Mouse (Mus musculus) cortical plate, adult 2 months (tissue): ENCODE results near the gene Arhgap5. TPM values are rescaled to one million over a fixed set of nuclear protein-coding genes. Genes with fewer than 3 reads are reported as not detected.
A peak's percentile ranks its signal among the peaks of the same experiment; 100 is the strongest.

ENCODE experiments used
- H3K27ac ChIP-seq: fragments of 200-500 bp; 2 replicates; pipeline ENCODE4 v1.5.1; 2012; ENCODE audit warnings: low read length, control low read depth, inconsistent platforms; ENCODE audit not compliant: insufficient read depth
- H3K4me1 ChIP-seq: fragments of 200-500 bp; 2 replicates; pipeline ENCODE4 v1.6.1; 2011; ENCODE audit warnings: low read length; ENCODE audit not compliant: control insufficient read depth, insufficient read depth
- H3K4me3 ChIP-seq: fragments of 200-500 bp; 2 replicates; pipeline ENCODE4 v1.5.1; 2011; ENCODE audit warnings: mild to moderate bottlenecking, low read length, control low read depth; ENCODE audit not compliant: insufficient read depth
- CTCF ChIP-seq: fragments of 200-500 bp; IDR thresholded peaks from 2 replicates; pipeline ENCODE4 v1.5.1; 2011; ENCODE audit warnings: mild to moderate bottlenecking, control low read depth, low read length; ENCODE audit not compliant: insufficient read depth; ENCODE audit errors: extremely low read depth
- POLR2A ChIP-seq: fragments of 200-500 bp; IDR thresholded peaks from 2 replicates; pipeline ENCODE4 v1.6.1; 2011; ENCODE audit warnings: mild to moderate bottlenecking, low read length, control low read depth; ENCODE audit not compliant: insufficient read depth; ENCODE audit errors: extremely low read depth
- polyA plus RNA-seq: library from polyadenylated mRNA; depleted of rRNA; stranded (reverse); fragments of >200 nt; gene quantifications from 2 replicates; pipeline ENCODE4 v1.2.3, GENCODE M21; 2012

Gene Arhgap5
- polyA plus RNA-seq, 1 experiment = 52.6 TPM

DNA sequence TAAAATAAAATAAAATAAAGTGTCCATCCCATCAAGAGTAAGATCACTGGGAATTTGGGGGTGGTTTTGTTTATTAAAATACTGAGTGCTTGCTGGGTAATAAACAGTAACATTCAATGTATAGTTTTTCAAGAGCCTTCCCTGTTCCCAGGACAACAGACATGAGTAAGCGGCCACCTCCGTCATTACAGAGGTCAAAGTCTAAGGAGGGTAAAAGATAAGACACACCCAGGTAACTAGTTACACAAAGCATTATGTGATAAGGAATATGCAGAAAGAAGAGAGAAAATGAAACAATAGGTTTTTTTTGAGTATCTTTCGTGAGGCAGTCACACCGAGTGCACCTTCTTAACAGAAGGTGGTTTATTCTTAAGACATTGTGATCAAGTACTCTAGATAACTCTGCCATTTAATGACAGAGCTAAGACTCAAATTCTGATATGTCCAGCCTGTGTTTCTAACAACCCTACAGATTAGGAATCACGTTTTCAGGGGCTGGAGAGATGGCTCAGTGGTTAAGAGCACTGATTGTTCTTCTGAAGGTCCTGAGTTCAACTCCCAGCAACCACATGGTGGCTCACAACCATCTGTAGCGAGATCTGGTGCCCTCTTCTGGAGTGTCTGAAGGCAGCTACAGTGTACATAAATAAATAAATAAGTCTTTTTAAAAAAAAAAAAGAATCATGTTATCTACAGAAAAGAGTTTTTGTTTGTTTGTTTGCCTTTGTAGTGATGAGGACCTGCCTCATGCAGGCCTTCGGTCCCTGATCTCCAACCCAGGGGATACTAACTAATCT is 91.8 kb downstream of the Arhgap5 start:
- H3K27ac ChIP-seq = no peak overlapping the region
- no peaks in the 10 kb centered on the region for H3K4me1 ChIP-seq
- no peak overlapping the region for H3K4me3 ChIP-seq
- no peak for TF ChIP-seq CTCF
- TF ChIP-seq POLR2A = no peak

DNA sequence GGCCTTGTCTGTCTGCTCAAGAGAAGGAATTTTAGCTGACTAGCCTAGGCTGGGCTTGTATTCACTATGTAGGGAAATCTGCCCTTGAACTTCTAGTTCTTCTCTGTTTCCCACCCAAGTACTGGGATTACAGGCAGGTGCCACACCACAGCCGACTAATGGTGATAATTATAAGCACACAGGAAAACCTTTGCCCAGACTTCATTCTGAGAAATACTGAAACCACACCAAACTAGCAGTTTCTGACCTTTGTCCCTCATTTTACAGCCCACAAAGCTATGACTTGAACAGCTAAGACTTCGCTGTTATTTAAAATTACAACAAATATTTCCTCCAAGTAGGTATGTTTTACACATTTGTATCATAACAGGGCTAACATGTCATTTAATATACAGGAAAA is 98.7 kb downstream of the Arhgap5 start:
- no peaks in the 10 kb centered on the region; the same call in 1 of the 2 replicates for H3K4me1 ChIP-seq
- TF ChIP-seq CTCF (no peak), POLR2A (no peak)
- no peak overlapping the region for H3K27ac ChIP-seq
- H3K4me3 ChIP-seq = peak overlapping the region; percentile 73

DNA sequence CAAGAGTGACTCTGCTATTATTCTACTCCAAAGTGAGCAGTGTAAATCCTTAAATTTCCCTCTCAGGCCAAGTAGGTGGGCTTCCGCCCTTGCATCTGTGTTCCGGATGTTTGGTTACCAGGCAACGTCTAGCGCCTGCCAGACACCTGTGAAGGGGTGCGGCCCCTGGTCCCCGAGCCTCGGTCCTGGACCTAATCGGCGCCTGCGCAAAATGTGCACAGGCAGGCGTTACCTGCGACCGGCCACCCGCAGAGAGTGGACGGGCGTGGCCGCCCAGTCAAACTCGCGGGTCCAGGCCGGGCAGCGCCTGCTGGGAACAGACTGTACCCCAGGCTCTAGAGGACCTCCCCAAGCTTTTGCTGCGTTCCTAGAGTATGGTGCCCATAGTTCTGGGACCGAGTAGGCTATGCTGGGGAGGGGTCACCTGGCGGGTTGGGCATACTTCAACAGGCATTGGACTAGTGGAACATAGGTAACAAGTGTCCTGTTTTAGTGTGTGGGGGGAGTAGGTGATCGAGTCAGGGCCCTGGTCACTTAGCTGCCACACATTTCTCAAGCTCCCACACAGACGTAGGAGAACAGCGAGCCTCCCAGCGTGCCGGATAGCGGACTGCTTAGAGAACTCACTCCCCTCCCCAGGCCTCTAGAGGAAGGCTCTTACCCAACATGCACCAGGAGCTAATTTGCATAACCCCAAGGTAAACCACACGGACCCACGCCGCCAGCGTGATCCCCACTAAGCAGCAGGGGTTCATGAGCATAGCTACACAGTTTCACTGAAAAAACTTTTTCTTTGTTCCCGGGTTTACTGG is 99.3 kb downstream of the Arhgap5 start:
- TF ChIP-seq CTCF (no peak), POLR2A (peak; percentile 95)
- peak overlapping the region; percentile 73 for H3K4me3 ChIP-seq

DNA sequence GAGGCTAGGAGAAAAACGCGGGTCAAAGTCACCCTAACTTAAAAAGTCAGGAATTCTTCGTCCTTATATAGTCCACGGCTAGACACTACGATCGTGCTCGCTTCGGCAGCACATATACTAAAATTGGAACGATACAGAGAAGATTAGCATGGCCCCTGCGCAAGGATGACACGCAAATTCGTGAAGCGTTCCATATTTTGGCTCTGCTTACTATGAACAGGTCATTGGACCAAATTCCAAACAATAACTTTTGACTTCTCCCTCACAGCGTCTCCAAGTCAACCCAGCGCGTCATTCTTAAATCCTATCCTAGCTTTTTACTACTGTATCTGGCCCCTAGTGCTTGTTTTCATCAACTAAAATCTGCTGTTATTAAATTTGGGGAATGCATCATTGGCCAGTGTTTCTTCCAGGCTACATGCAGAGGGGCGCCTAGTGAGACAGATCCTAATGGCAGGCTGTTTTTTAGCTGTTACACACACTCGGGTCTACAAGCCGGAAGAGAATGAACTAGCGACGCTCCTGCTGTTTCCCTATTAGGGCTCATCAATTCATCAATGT is 100.0 kb downstream of the Arhgap5 start:
- H3K27ac ChIP-seq = peak overlapping the region; percentile 98
- H3K4me3 ChIP-seq = peak overlapping the region; percentile 73
- TF ChIP-seq POLR2A (no peak), CTCF (no peak)
- no peaks in the 10 kb centered on the region; the same call in 1 of the 2 replicates for H3K4me1 ChIP-seq

More for the DNA sequence above, 99.3 kb downstream of the Arhgap5 start:
- Histone ChIP-seq H3K4me1 (no peaks in the 10 kb centered on the region; the same call in 1 of the 2 replicates), H3K27ac (peak overlapping the region; percentile 98)

DNA sequence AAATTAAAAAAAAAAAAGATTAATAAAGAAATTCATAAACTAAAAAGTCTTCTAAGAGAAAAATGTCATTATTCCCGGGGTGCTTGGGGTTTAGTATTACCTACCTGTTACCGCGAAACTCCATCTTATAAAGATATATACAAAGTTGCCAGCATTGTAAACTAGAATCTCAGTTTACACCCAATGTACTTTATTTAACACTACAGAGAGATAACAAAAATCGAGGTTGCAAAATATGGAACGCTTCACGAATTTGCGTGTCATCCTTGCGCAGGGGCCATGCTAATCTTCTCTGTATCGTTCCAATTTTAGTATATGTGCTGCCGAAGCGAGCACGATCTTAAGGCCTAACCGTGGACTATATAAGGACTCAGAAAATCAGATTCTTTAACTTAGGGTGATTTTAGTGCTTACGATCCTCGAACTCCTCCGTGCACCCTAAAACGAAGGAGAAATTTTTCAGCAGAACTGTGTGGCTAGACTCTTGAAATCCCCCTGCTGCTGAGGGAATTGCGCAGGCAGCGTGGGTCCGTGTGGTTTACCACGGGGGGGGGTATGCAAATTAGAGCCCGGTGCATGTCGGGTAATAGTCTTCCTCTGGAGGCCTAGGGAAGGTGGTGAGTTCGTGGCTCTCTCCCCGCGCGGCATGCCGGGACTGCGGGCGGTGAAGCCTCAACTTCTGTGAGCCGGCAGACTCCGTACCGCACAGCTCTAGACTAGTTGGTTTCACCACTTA is 100.7 kb downstream of the Arhgap5 start:
- H3K4me1 ChIP-seq = no peaks in the 10 kb centered on the region; the same call in 1 of the 2 replicates
- peak overlapping the region; percentile 87 for H3K27ac ChIP-seq
- TF ChIP-seq CTCF (no peak), POLR2A (peak; percentile 72; the same call in 1 of the 2 replicates)
- peak overlapping the region; percentile 73 for H3K4me3 ChIP-seq

DNA sequence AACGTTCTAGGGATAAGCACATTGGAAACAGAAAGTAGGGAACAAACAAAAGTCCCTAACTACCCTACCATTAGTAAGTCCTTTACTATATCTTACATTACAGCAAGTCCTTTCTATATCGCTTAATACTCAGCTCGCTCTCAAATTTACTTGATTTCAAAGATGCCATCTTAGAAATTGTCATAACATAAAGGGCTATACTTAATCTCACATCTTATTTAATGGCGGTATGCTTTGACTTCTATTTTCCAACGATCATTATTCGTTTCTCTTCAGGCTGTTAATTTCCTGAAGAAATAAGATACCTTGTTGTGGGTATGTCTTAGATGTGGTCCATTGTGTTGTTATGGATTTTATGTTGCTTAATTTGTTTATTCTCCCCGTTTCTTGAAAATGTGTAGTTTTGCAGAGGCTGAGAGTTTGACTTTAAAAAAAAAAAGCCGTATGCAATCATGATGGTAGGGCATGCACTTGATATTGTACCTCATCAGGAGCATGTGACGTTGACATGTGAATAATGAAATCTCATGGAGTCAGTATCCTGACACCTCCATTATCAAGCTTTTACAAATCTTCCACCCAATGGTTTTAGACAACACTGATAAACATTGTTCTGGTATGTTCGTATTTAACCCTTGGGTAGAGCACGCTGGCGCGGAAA is 101.3 kb downstream of the Arhgap5 start:
- Histone ChIP-seq H3K27ac (no peak overlapping the region), H3K4me1 (no peaks in the 10 kb centered on the region; the same call in 1 of the 2 replicates), H3K4me3 (peak overlapping the region; percentile 73)
- TF ChIP-seq POLR2A (no peak), CTCF (no peak)

DNA sequence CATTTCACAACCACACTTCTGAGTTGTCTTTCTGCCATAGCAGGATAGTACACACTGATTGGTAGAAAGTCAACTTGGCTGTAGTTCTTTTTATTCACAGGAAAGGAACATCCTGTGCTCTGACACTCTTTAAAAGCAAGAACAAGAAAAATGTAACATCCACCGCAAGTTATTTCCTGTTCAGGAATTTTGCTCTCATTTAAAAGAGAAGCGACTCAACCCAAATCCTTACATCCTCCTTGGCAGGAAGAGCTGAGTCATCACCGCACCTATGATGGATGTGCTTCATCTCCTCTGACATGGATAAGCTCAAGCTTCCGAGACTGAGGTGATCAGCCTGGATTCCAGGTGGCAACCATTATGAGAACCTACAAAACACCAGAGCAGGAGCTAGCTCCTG is 103.6 kb downstream of the Arhgap5 start:
- TF ChIP-seq POLR2A (no peak), CTCF (no peak)
- no peak overlapping the region for H3K4me3 ChIP-seq
- H3K4me1 ChIP-seq = no peaks in the 10 kb centered on the region; the same call in 1 of the 2 replicates
- H3K27ac ChIP-seq = no peak overlapping the region

DNA sequence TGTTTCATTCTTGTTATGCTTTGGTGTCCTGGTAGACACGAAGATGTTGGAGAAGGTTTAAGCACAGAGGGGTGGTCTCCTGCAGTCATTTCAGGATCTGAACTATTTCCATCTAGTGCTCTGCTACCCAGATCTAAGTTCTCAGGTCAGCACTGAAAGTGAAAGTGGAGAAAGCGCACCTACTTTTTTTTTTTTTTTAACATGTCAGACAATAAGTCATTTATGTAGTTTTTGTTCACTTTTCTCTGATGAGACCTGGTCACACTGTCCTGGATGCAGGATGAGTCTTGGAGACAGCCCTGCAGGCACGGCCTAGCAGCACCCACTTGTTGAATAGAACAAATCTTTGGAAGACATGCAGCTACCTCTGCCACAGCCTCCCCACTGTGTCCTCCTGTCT is 111.9 kb downstream of the Arhgap5 start:
- no peak overlapping the region for H3K4me3 ChIP-seq
- H3K4me1 ChIP-seq = no peaks in the 10 kb centered on the region
- TF ChIP-seq CTCF (no peak), POLR2A (no peak)
- H3K27ac ChIP-seq = no peak overlapping the region
